Comparison of ENCODE assay signal across 11 mouse cellular contexts in the genomic region with DNA sequence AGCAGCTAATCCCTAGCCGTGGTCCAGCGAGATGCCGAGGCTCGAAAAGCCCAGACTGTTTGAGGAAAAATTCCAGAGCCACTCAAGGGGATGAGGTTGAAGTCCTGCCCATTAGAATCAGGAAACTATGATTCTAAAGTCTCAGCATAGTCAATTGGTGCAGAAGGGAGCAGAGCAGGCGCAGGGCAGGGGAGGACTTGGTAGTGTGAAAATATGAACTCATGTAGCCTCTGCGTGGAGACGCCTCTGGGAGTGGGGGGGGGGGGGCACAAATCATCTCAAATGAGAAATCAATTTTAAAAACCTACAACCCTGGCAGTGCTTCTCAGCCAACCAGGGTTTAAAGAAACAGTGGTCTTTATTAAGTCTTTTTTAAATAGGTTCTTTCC.
DNase-seq lines count a peak whose midpoint lies in the region; ATAC-seq lines count a peak whose summit lies in the region.
"Had no signal": no experiment of that assay in that cellular context is flagged by ENCODE, and none has a peak within 500 bp of the region (broad histone marks: within the 10 kb centered on the region; RNA-seq: fewer than 3 reads in every experiment).

No protein-coding gene starts in this region.

- H3K9me3 ChIP-seq in heart, embryonic 10.5 days: no peaks in the 10 kb centered on the region
- no peaks in the 10 kb centered on the region for H3K9me3 ChIP-seq in embryonic facial prominence, embryonic 11.5 days (replicated peaks; ENCODE audit: control insufficient read depth, low read length)
- no peaks in the 10 kb centered on the region for H3K9me3 ChIP-seq in heart, embryonic 15.5 days (replicated peaks)
- no peaks in the 10 kb centered on the region for H3K9me3 ChIP-seq in midbrain, embryonic 12.5 days
- H3K9me3 ChIP-seq: neural tube, embryonic 15.5 days had no signal

- DNase-seq in heart, adult 11 months: peak; percentile 86
- no peak for DNase-seq in heart, embryonic 10.5 days (ENCODE audit: low spot score)
- peak; percentile 49 for DNase-seq in embryonic facial prominence, embryonic 11.5 days (ENCODE audit: low spot score)
- no peak for DNase-seq in right cerebral cortex, postnatal 14 days
- DNase-seq in urinary bladder, postnatal 36 days (ENCODE audit: low spot score in 2 of 2): no peak
- DNase-seq in MN1 (ENCODE audit: low spot score): no peak
- DNase-seq: lung, postnatal 4 days had no signal

- no peak for ATAC-seq in embryonic facial prominence, embryonic 11.5 days (replicated peaks; ENCODE audit: insufficient number of reproducible peaks, low FRiP score, low TSS enrichment, low read depth)
- ATAC-seq in heart, embryonic 15.5 days (replicated peaks; ENCODE audit: insufficient number of reproducible peaks, insufficient read depth, low FRiP score, low read depth): no peak
- peak; percentile 42; the same call in 1 of the 2 replicates for ATAC-seq in midbrain, embryonic 12.5 days (ENCODE audit: low FRiP score, low read depth)

- 36% methylated on average over 7 of the region's 7 CpGs for whole genome bisulfite sequencing in heart, embryonic 10.5 days
- 28% methylated on average over 7 of the region's 7 CpGs for WGBS in embryonic facial prominence, embryonic 11.5 days
- 38% methylated on average over 7 of the region's 7 CpGs for WGBS in heart, embryonic 15.5 days
- 18% methylated on average over 7 of the region's 7 CpGs for WGBS in midbrain, embryonic 12.5 days

- no peaks in the 10 kb centered on the region for H3K36me3 ChIP-seq in heart, embryonic 10.5 days
- no peaks in the 10 kb centered on the region for H3K36me3 ChIP-seq in embryonic facial prominence, embryonic 11.5 days (replicated peaks; ENCODE audit: control insufficient read depth, insufficient read depth, low read depth, low read length)
- H3K36me3 ChIP-seq in heart, embryonic 15.5 days: no peaks in the 10 kb centered on the region
- no peaks in the 10 kb centered on the region for H3K36me3 ChIP-seq in midbrain, embryonic 12.5 days
- H3K36me3 ChIP-seq: neural tube, embryonic 15.5 days had no signal

- no peaks in the 10 kb centered on the region for H3K27me3 ChIP-seq in heart, embryonic 10.5 days (ENCODE audit: insufficient read depth, poor library complexity, severe bottlenecking)
- no peaks in the 10 kb centered on the region for H3K27me3 ChIP-seq in embryonic facial prominence, embryonic 11.5 days (ENCODE audit: control insufficient read depth, insufficient read depth, low read length)
- H3K27me3 ChIP-seq in heart, embryonic 15.5 days: no peaks in the 10 kb centered on the region
- H3K27me3 ChIP-seq in midbrain, embryonic 12.5 days: peaks cover 7% of the 10 kb centered on the region; the same call in 1 of the 2 replicates
- H3K27me3 ChIP-seq: neural tube, embryonic 15.5 days had no signal

- no peak overlapping the region for H3K4me2 ChIP-seq in embryonic facial prominence, embryonic 11.5 days (ENCODE audit: low read depth, low read length)
- peak overlapping the region; percentile 17 for H3K4me2 ChIP-seq in heart, embryonic 15.5 days
- H3K4me2 ChIP-seq in midbrain, embryonic 12.5 days (replicated peaks): peak overlapping the region; percentile 32
- H3K4me2 ChIP-seq: neural tube, embryonic 15.5 days had no signal

- peaks cover 31% of the 10 kb centered on the region for H3K4me1 ChIP-seq in heart, embryonic 10.5 days
- H3K4me1 ChIP-seq in embryonic facial prominence, embryonic 11.5 days (ENCODE audit: control insufficient read depth, insufficient read depth, low read length): no peaks in the 10 kb centered on the region; the same call in 1 of the 2 replicates
- peaks cover 9% of the 10 kb centered on the region for H3K4me1 ChIP-seq in heart, embryonic 15.5 days (replicated peaks)
- peaks cover 36% of the 10 kb centered on the region for H3K4me1 ChIP-seq in midbrain, embryonic 12.5 days

- no peak overlapping the region for H3K27ac ChIP-seq in heart, embryonic 10.5 days
- H3K27ac ChIP-seq in embryonic facial prominence, embryonic 11.5 days (replicated peaks; ENCODE audit: low read depth, low read length): no peak overlapping the region; the same call in 1 of the 2 replicates
- H3K27ac ChIP-seq in heart, embryonic 15.5 days: no peak overlapping the region
- H3K27ac ChIP-seq in midbrain, embryonic 12.5 days (replicated peaks): no peak overlapping the region; the same call in 1 of the 2 replicates
- H3K27ac ChIP-seq: neural tube, embryonic 15.5 days had no signal

- no peak overlapping the region for H3K9ac ChIP-seq in embryonic facial prominence, embryonic 11.5 days (replicated peaks; ENCODE audit: low read length)
- H3K9ac ChIP-seq in heart, embryonic 15.5 days: no peak overlapping the region
- no peak overlapping the region for H3K9ac ChIP-seq in midbrain, embryonic 12.5 days (replicated peaks)
- H3K9ac ChIP-seq: neural tube, embryonic 15.5 days had no signal

- no peak overlapping the region for H3K4me3 ChIP-seq in heart, embryonic 10.5 days
- no peak overlapping the region for H3K4me3 ChIP-seq in embryonic facial prominence, embryonic 11.5 days (ENCODE audit: low read depth, low read length)
- no peak overlapping the region for H3K4me3 ChIP-seq in heart, embryonic 15.5 days
- no peak overlapping the region for H3K4me3 ChIP-seq in midbrain, embryonic 12.5 days
- H3K4me3 ChIP-seq: erythroblast, embryonic 14.5 days; neural tube, embryonic 15.5 days had no signal

Comparison
In these comparisons a context has a peak if more than half of its experiments do, and no peak if none do; other contexts are left out.
1. DNase-seq: peak in heart, adult 11 months (single experiment) and embryonic facial prominence, embryonic 11.5 days (single experiment); none in heart, embryonic 10.5 days (single experiment), right cerebral cortex, postnatal 14 days (single experiment), urinary bladder, postnatal 36 days (0 of 2) and MN1 (single experiment).